Mouse (Mus musculus) macrophage (primary cell): Measurements from ENCODE around the gene Rims3. TPM values are rescaled to one million over a fixed set of nuclear protein-coding genes. Genes with fewer than 3 reads are reported as not detected.

ENCODE experiments used
- H3K27ac ChIP-seq: fragments of 350-480 bp; formaldehyde crosslinking; 2 replicates; pipeline ENCODE4 v1.9.0; 2021
- H3K36me3 ChIP-seq: fragments of 350-480 bp; formaldehyde crosslinking; 2 replicates; pipeline ENCODE4 v1.9.0; 2021; ENCODE audit errors: inconsistent target
- H3K4me3 ChIP-seq: fragments of 350-480 bp; formaldehyde crosslinking; 2 replicates; pipeline ENCODE4 v1.9.0; 2021; ENCODE audit errors: inconsistent target
- H3K79me2 ChIP-seq: fragments of 350-480 bp; formaldehyde crosslinking; 2 replicates; pipeline ENCODE4 v1.9.0; 2021; ENCODE audit errors: inconsistent target
- WGBS: methylation state at CpG from one replicate; pipeline ENCODE4 v1.1.7; 2026; ENCODE audit warnings: inconsistent platforms; ENCODE audit not compliant: missing documents; 5-methylcytosine and 5-hydroxymethylcytosine counted together
- polyA plus RNA-seq: library from polyadenylated mRNA; stranded (reverse); fragments of 250-400 nt; gene quantifications from 3 replicates; pipeline ENCODE4 v1.2.4, GENCODE M21; 2018; ENCODE audit warnings: inconsistent platforms
- total RNA-seq, 78 experiments: library from RNA; depleted of rRNA; stranded (reverse); fragments of 250-400 nt; gene quantifications; 1 replicate in 9 of 78; 2 replicates in 24 of 78; 3 replicates in 43 of 78; 4 replicates in 2 of 78; pipeline ENCODE4 v1.2.4; 2018; ENCODE audit warnings: inconsistent platforms in 56 of 78

Gene Rims3
- 10 to 100 TPM in 9 of 26 experiments, 1 to 10 TPM in 11, under 1 TPM in 6; 0.38 to 27.8 (median 3.2) TPM for total RNA-seq (2018; cell fraction: chromatin; rRNA removed)
- total RNA-seq (2018; cell fraction: cytosol; rRNA removed) = 1 to 10 TPM in 13 of 26 experiments, under 1 TPM in 13; 0.22 to 7.5 (median 1.2) TPM
- 10 to 100 TPM in 4 of 26 experiments, 1 to 10 TPM in 16, under 1 TPM in 6; 0.12 to 22.4 (median 2.7) TPM for total RNA-seq (2018; cell fraction: nucleus; rRNA removed)
- polyA plus RNA-seq = 0.49 to 0.67 TPM (median 0.54 TPM) in 3 replicates

DNA sequence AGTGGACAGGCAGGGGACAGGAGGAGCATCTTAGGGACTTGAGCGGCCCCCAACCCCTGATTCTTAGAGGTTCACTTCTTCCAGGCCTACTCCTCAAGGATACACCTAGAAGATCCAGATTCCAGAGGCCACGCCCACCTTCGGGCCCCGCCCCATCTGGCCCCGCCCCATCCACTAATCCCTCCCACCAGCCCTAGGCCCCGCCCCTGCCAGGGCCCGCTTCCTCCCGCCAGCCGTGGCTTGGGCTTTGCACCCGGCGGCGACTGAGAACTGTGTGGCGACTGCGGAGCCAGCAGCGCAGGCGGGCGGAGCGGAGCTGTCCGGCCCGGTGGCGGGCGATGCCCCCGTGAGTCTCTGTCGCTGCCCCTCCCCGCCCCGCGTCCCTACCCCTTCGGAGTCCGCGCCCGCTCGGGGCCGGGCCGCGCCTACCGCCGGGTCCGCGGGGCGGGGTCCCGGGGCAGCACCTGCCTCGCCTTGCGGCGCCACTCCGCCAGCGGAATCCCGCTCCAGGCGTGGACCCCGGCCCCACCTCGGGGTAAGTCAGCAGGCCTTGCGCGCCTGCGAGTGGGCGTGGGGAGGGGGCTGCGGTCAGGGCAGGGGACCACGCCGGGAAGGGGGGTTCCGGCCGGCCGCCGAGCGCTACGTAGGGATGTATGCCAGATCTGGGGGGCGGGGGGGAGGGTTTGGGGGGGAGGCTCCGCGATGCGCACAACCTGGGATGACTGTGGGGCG lies at the start of gene Rims3:
TSS of gene Rims3 (plus strand) at position 229 of the 732 bp plus-strand sequence.
- Histone ChIP-seq H3K4me3 (no peak within 1 kb of the TSS), H3K79me2 (no peaks in the 10 kb centered on the region), H3K27ac (no peak within 1 kb of the TSS), H3K36me3 (no peaks in the 10 kb centered on the region)
- 4% methylated on average over 52 of the region's 68 CpGs for WGBS

DNA sequence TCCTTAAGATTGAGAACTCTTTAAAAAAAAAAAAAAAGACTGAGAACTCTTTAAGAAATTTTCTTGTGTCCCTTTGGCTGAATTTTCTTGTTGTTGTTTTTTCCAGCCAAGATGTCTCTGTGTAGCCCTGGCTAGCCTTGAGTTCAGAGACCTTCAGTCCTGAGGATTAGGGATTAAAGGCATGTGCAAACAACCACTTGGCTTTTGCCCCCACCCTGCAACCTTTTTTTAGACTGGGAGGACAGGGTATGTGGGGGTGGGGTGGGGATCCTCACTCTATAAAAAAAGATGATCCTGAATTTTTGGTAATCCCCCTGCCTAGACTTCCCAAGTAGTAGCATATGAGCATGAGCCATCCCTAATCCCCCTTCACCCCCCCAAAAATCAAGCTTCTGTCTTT lies 48.8 kb upstream of the Rims3 start:
- no peaks in the 10 kb centered on the region for H3K36me3 ChIP-seq
- H3K79me2 ChIP-seq = peaks cover 100% of the 10 kb centered on the region
- no peak overlapping the region for H3K27ac ChIP-seq
- H3K4me3 ChIP-seq = no peak overlapping the region

DNA sequence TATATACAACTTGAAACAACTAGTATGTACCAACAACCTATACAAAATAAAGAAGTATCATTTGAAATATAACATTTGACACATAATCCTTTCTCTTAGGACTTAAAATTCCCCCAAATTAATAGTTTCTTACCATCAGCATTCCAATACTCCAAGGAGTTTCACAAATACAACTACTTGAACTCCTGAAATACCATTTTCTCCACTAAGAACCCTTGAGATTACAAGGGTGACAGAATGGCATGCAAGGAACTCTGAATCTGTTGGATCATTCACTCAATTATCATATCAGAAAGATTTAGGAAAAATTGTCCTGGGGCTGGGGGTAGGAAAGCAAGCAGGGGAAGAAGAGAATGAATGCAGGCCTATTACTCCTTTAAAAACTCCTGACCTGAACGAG lies 40.9 kb upstream of the Rims3 start:
- Histone ChIP-seq H3K4me3 (no peak overlapping the region), H3K27ac (no peak overlapping the region), H3K79me2 (peaks cover 100% of the 10 kb centered on the region), H3K36me3 (no peaks in the 10 kb centered on the region)
- 46% methylated on average over 1 of the region's 1 CpGs for WGBS

DNA sequence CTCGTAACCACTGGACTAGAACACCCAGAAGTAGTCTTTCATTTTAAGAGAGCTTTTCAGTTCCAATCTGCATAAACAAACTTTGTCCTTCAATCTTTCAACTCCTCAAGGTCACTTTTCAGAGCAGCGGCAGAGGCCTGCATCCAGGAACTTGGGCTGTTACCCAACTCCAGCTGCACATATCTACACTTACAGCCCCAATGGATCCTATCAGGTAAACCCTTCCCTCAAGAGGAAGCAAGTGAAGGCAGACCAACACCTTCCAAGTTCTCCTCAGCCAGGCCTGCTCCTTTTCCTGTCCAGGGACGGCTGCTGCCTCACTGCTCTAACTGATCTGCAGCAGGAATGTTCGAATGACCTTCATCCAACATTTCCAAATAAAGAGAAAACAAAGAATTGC lies 40.4 kb upstream of the Rims3 start:
- Histone ChIP-seq H3K36me3 (no peaks in the 10 kb centered on the region), H3K79me2 (peaks cover 100% of the 10 kb centered on the region), H3K4me3 (no peak overlapping the region), H3K27ac (no peak overlapping the region)
- 64% methylated on average over 4 of the region's 4 CpGs for WGBS

DNA sequence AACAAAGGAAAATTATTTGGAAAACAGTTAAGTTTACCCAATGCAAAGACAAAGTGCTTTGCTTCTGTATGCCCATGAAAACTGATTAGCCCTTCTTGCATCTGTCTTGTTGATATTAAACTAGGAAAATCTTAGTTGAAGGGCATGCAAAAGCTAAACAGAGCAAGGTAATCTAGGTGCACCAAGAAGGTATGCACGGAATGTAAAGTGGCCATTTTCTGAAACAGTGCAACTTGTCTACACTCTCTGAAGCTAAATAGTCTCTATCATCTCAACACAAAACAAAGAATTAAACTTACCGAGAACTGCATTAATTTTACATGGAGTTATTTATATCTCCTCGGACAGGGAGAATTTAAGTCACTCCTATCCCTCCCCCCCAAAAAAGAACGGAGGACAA lies 39.5 kb upstream of the Rims3 start:
- H3K27ac ChIP-seq = peak overlapping the region; percentile 28
- peaks cover 98% of the 10 kb centered on the region for H3K79me2 ChIP-seq
- peak overlapping the region; percentile 60 for H3K4me3 ChIP-seq
- no peaks in the 10 kb centered on the region for H3K36me3 ChIP-seq
- WGBS = 10% methylated on average over 4 of the region's 4 CpGs

- H3K4me3 ChIP-seq = peak overlapping the region; percentile 60
- peak overlapping the region; percentile 28 for H3K27ac ChIP-seq
- H3K36me3 ChIP-seq = no peaks in the 10 kb centered on the region
- WGBS = 9% methylated on average over 10 of the region's 10 CpGs
- H3K79me2 ChIP-seq = peaks cover 98% of the 10 kb centered on the region
Measured at GRCm38 (mm10) chr4:120815622-120816334, 38.8 kb upstream of the Rims3 start.

DNA sequence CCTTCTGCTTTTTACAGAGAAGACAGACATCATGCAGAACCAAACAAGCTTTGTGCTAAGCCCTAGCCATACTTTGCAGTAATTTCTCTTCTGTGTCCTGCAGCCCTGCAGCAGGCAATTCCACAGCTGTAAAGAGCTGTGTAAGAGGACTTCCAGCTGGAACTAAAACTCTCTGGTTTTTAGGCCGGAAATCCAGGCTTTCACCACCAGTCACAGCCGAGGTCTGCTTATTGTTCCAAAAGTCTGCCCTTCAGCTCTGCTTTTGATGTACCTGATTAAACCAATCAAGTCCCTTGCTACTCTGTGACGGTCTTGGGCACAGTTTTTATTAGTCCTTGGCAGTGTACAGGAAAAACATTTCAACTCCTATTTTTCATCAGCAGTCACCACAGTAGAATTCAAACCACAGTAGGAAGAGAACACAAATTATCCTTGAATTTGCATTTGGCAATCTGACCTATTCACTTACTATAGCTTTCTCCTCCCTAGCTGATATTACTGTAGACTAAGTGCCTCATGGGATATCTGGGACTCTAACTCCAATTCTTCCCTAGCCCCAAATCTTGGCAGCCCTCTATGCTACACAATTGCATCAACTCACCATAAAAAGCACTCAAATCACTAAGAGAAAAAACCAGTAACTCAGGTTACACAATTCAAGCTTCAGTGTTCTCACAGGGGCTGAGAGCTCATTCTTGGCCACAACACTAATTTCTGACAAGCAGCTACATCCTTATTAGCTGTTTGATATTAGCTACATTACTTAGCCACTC lies 37.4 kb upstream of the Rims3 start:
- peaks cover 98% of the 10 kb centered on the region for H3K79me2 ChIP-seq
- no peak overlapping the region for H3K4me3 ChIP-seq
- no peaks in the 10 kb centered on the region for H3K36me3 ChIP-seq
- 67% methylated on average over 3 of the region's 3 CpGs for WGBS
- H3K27ac ChIP-seq = no peak overlapping the region

GRCm38 (mm10) chr4:120817951-120818350 lies 36.7 kb upstream of the Rims3 start:
- 88% methylated on average over 2 of the region's 2 CpGs for WGBS
- Histone ChIP-seq H3K79me2 (peaks cover 98% of the 10 kb centered on the region), H3K36me3 (no peaks in the 10 kb centered on the region), H3K27ac (no peak overlapping the region), H3K4me3 (no peak overlapping the region)

GRCm38 (mm10) chr4:120819296-120819695 lies 35.3 kb upstream of the Rims3 start:
- H3K79me2 ChIP-seq = peaks cover 98% of the 10 kb centered on the region
- H3K36me3 ChIP-seq = no peaks in the 10 kb centered on the region
- WGBS = 18% methylated on average over 1 of the region's 1 CpGs
- H3K4me3 ChIP-seq = no peak overlapping the region
- 0 out of 2 replicates have a peak overlapping the region, but pooled peaks have one; percentile 17 for H3K27ac ChIP-seq

- H3K4me3 ChIP-seq = no peak overlapping the region
- no peaks in the 10 kb centered on the region for H3K36me3 ChIP-seq
- H3K79me2 ChIP-seq = peaks cover 98% of the 10 kb centered on the region
- WGBS = 100% methylated on average over 2 of the region's 2 CpGs
- 0 out of 2 replicates have a peak overlapping the region, but pooled peaks have one; percentile 17 for H3K27ac ChIP-seq
Measured at GRCm38 (mm10) chr4:120819871-120820270, 34.7 kb upstream of the Rims3 start.

GRCm38 (mm10) chr4:120822191-120822911 lies 32.3 kb upstream of the Rims3 start:
- Histone ChIP-seq H3K79me2 (peaks cover 75% of the 10 kb centered on the region), H3K36me3 (no peaks in the 10 kb centered on the region), H3K4me3 (no peak overlapping the region), H3K27ac (no peak overlapping the region)
- WGBS = 75% methylated on average over 2 of the region's 2 CpGs

- Histone ChIP-seq H3K27ac (peak overlapping the region; percentile 63), H3K79me2 (peaks cover 49% of the 10 kb centered on the region), H3K4me3 (peak overlapping the region; percentile 69), H3K36me3 (no peaks in the 10 kb centered on the region)
- WGBS = under 1% methylated on average over 48 of the region's 53 CpGs
Measured at GRCm38 (mm10) chr4:120825100-120825553, 29.5 kb upstream of the Rims3 start.

- Histone ChIP-seq H3K27ac (peak overlapping the region; percentile 63), H3K4me3 (peak overlapping the region; percentile 25)
- WGBS = 2% methylated on average over 42 of the region's 55 CpGs
Measured at GRCm38 (mm10) chr4:120825577-120826326, 28.9 kb upstream of the Rims3 start.

More at GRCm38 (mm10) chr4:120825577-120826326, 28.9 kb upstream of the Rims3 start:
- Histone ChIP-seq H3K79me2 (peaks cover 43% of the 10 kb centered on the region), H3K36me3 (no peaks in the 10 kb centered on the region)
